Mouse (Mus musculus): Measurements from ENCODE around the gene Wdfy3. TPM values are rescaled to one million over a fixed set of nuclear protein-coding genes. Genes with fewer than 3 reads are reported as not detected.

Wdfy3 gene
- polyA plus RNA-seq, 1 experiment = 13.7 TPM

GRCm38 (mm10) chr5:101822311-101822670, 247.4 kb downstream of the Wdfy3 start:
- no peak for TF ChIP-seq POLR2A (IDR thresholded peaks at IDR 0.05; ENCODE audit: borderline replicate concordance, control insufficient read depth, low read depth, low read length)
- TF ChIP-seq CTCF (IDR thresholded peaks at IDR 0.05; ENCODE audit: control insufficient read depth, insufficient read depth, low read length) = no peak
- Histone ChIP-seq H3K4me1 (ENCODE audit: control insufficient read depth, insufficient read depth, low read length) (no peaks in the 10 kb centered on the region), H3K4me3 (replicated peaks; ENCODE audit: control insufficient read depth, low read depth, low read length) (no peak overlapping the region), H3K27ac (ENCODE audit: control insufficient read depth, insufficient read depth, low read depth, low read length, poor library complexity) (no peak overlapping the region)
- WGBS = 83% methylated on average over 6 of the region's 6 CpGs

GRCm38 (mm10) chr5:101821491-101822310, 248.0 kb downstream of the Wdfy3 start:
- Histone ChIP-seq H3K4me1 (ENCODE audit: control insufficient read depth, insufficient read depth, low read length) (no peaks in the 10 kb centered on the region), H3K27ac (ENCODE audit: control insufficient read depth, insufficient read depth, low read depth, low read length, poor library complexity) (no peak overlapping the region), H3K4me3 (replicated peaks; ENCODE audit: control insufficient read depth, low read depth, low read length) (no peak overlapping the region)
- TF ChIP-seq CTCF (IDR thresholded peaks at IDR 0.05; ENCODE audit: control insufficient read depth, insufficient read depth, low read length) = no peak
- TF ChIP-seq POLR2A (IDR thresholded peaks at IDR 0.05; ENCODE audit: borderline replicate concordance, control insufficient read depth, low read depth, low read length) = no peak
- 83% methylated on average over 17 of the region's 17 CpGs for WGBS

GRCm38 (mm10) chr5:101821052-101821451, 248.7 kb downstream of the Wdfy3 start:
- no peak overlapping the region for H3K27ac ChIP-seq (ENCODE audit: control insufficient read depth, insufficient read depth, low read depth, low read length, poor library complexity)
- 80% methylated on average over 8 of the region's 8 CpGs for WGBS
- TF ChIP-seq POLR2A (IDR thresholded peaks at IDR 0.05; ENCODE audit: borderline replicate concordance, control insufficient read depth, low read depth, low read length) (no peak), CTCF (IDR thresholded peaks at IDR 0.05; ENCODE audit: control insufficient read depth, insufficient read depth, low read length) (no peak)
- H3K4me3 ChIP-seq (replicated peaks; ENCODE audit: control insufficient read depth, low read depth, low read length) = no peak overlapping the region
- no peaks in the 10 kb centered on the region for H3K4me1 ChIP-seq (ENCODE audit: control insufficient read depth, insufficient read depth, low read length)

- H3K4me1 ChIP-seq (ENCODE audit: control insufficient read depth, insufficient read depth, low read length) = no peaks in the 10 kb centered on the region
- no peak overlapping the region for H3K27ac ChIP-seq (ENCODE audit: control insufficient read depth, insufficient read depth, low read depth, low read length, poor library complexity)
- WGBS = 87% methylated on average over 7 of the region's 7 CpGs
- TF ChIP-seq CTCF (IDR thresholded peaks at IDR 0.05; ENCODE audit: control insufficient read depth, insufficient read depth, low read length) = no peak
- TF ChIP-seq POLR2A (IDR thresholded peaks at IDR 0.05; ENCODE audit: borderline replicate concordance, control insufficient read depth, low read depth, low read length) = no peak
- H3K4me3 ChIP-seq (replicated peaks; ENCODE audit: control insufficient read depth, low read depth, low read length) = no peak overlapping the region
Measured at GRCm38 (mm10) chr5:101819844-101820243, 249.9 kb downstream of the Wdfy3 start.

GRCm38 (mm10) chr5:101819216-101819615, 250.5 kb downstream of the Wdfy3 start:
- WGBS = 86% methylated on average over 10 of the region's 10 CpGs
- no peak for TF ChIP-seq POLR2A (IDR thresholded peaks at IDR 0.05; ENCODE audit: borderline replicate concordance, control insufficient read depth, low read depth, low read length)
- Histone ChIP-seq H3K4me1 (ENCODE audit: control insufficient read depth, insufficient read depth, low read length) (no peaks in the 10 kb centered on the region), H3K4me3 (replicated peaks; ENCODE audit: control insufficient read depth, low read depth, low read length) (no peak overlapping the region), H3K27ac (ENCODE audit: control insufficient read depth, insufficient read depth, low read depth, low read length, poor library complexity) (no peak overlapping the region)

GRCm38 (mm10) chr5:101816822-101817221, 252.9 kb downstream of the Wdfy3 start:
- no peak overlapping the region for H3K4me3 ChIP-seq (replicated peaks; ENCODE audit: control insufficient read depth, low read depth, low read length)
- no peaks in the 10 kb centered on the region for H3K4me1 ChIP-seq (ENCODE audit: control insufficient read depth, insufficient read depth, low read length)
- H3K27ac ChIP-seq (ENCODE audit: control insufficient read depth, insufficient read depth, low read depth, low read length, poor library complexity) = no peak overlapping the region
- WGBS = 18% methylated on average over 7 of the region's 7 CpGs
- TF ChIP-seq CTCF (IDR thresholded peaks at IDR 0.05; ENCODE audit: control insufficient read depth, insufficient read depth, low read length) (no peak), POLR2A (IDR thresholded peaks at IDR 0.05; ENCODE audit: borderline replicate concordance, control insufficient read depth, low read depth, low read length) (no peak)

GRCm38 (mm10) chr5:101811296-101812169, 258.2 kb downstream of the Wdfy3 start:
- peak; percentile 34; the same call in 1 of the 2 replicates for TF ChIP-seq CTCF (IDR thresholded peaks at IDR 0.05; ENCODE audit: control insufficient read depth, insufficient read depth, low read length)
- no peak for TF ChIP-seq POLR2A (IDR thresholded peaks at IDR 0.05; ENCODE audit: borderline replicate concordance, control insufficient read depth, low read depth, low read length)
- no peaks in the 10 kb centered on the region for H3K4me1 ChIP-seq (ENCODE audit: control insufficient read depth, insufficient read depth, low read length)
- 67% methylated on average over 6 of the region's 6 CpGs for WGBS
- no peak overlapping the region for H3K27ac ChIP-seq (ENCODE audit: control insufficient read depth, insufficient read depth, low read depth, low read length, poor library complexity)
- H3K4me3 ChIP-seq (replicated peaks; ENCODE audit: control insufficient read depth, low read depth, low read length) = no peak overlapping the region

GRCm38 (mm10) chr5:101802358-101803022, 267.2 kb downstream of the Wdfy3 start:
- TF ChIP-seq POLR2A (IDR thresholded peaks at IDR 0.05; ENCODE audit: borderline replicate concordance, control insufficient read depth, low read depth, low read length) = no peak
- TF ChIP-seq CTCF (IDR thresholded peaks at IDR 0.05; ENCODE audit: control insufficient read depth, insufficient read depth, low read length) = no peak
- whole genome bisulfite sequencing = 72% methylated on average over 9 of the region's 9 CpGs
- H3K4me1 ChIP-seq (ENCODE audit: control insufficient read depth, insufficient read depth, low read length) = no peaks in the 10 kb centered on the region
- no peak overlapping the region for H3K27ac ChIP-seq (ENCODE audit: control insufficient read depth, insufficient read depth, low read depth, low read length, poor library complexity)
- no peak overlapping the region for H3K4me3 ChIP-seq (replicated peaks; ENCODE audit: control insufficient read depth, low read depth, low read length)

Data from bone marrow, adult 2 months (tissue).